Mouse (Mus musculus) MEL (cell line): Measurements from ENCODE around the gene Tex101. TPM values are rescaled to one million over a fixed set of nuclear protein-coding genes. Genes with fewer than 3 reads are reported as not detected.

ENCODE experiments used
- DNase-seq: peaks from one replicate; pipeline ENCODE4 v3.0.0; 2011; ENCODE audit warnings: low read depth, low spot score
- H3K27ac ChIP-seq: 2 replicates; pipeline ENCODE4 v1.5.1; 2012; ENCODE audit warnings: low read depth, mild to moderate bottlenecking, control low read depth, low read length, moderate library complexity; ENCODE audit not compliant: control insufficient read depth
- H3K27me3 ChIP-seq, 2 experiments: fragments of 150-350 bp in 1 of 2; sonication (generic) in 1 of 2; 2 replicates each; pipeline ENCODE4 v1.6.1; 2012; ENCODE audit warnings: low read length in 2 of 2, mild to moderate bottlenecking in 2 of 2, improper control_type of control experiment in 1 of 2, moderate library complexity in 1 of 2; ENCODE audit not compliant: insufficient read depth in 2 of 2, control insufficient read depth in 1 of 2
- H3K36me3 ChIP-seq, 2 experiments: 2 replicates each; pipeline ENCODE4 v1.6.1; 2012 to 2014; ENCODE audit warnings: low read length in 2 of 2, improper control_type of control experiment in 1 of 2, inconsistent platforms in 1 of 2, mild to moderate bottlenecking in 1 of 2; ENCODE audit not compliant: insufficient read depth in 2 of 2, control insufficient read depth in 1 of 2
- H3K4me1 ChIP-seq, 2 experiments: fragments of 150-350 bp in 1 of 2; sonication (generic) in 1 of 2; 2 replicates each; pipeline ENCODE4 v1.6.1; 2012; ENCODE audit warnings: low read length in 2 of 2, improper control_type of control experiment in 1 of 2, mild to moderate bottlenecking in 1 of 2; ENCODE audit not compliant: insufficient read depth in 2 of 2, control insufficient read depth in 1 of 2
- H3K4me3 ChIP-seq, 2 experiments: fragments of 150-350 bp in 1 of 2; sonication (generic) in 1 of 2; 2 replicates each; pipeline ENCODE4 v1.5.1; 2012; ENCODE audit warnings: low read depth in 2 of 2, low read length in 2 of 2, mild to moderate bottlenecking in 2 of 2, moderate library complexity in 2 of 2, control low read depth in 1 of 2, improper control_type of control experiment in 1 of 2; ENCODE audit not compliant: control insufficient read depth in 1 of 2, insufficient read depth in 1 of 2
- H3K79me2 ChIP-seq: 2 replicates; pipeline ENCODE4 v1.6.1; 2012; ENCODE audit warnings: mild to moderate bottlenecking, low read length, moderate library complexity; ENCODE audit not compliant: control insufficient read depth, poor library complexity, insufficient read depth
- H3K9ac ChIP-seq: 2 replicates; pipeline ENCODE4 v1.6.1; 2012; ENCODE audit warnings: low read depth, mild to moderate bottlenecking, control low read depth, low read length, moderate library complexity; ENCODE audit not compliant: control insufficient read depth, poor library complexity, severe bottlenecking
- H3K9me3 ChIP-seq: fragments of 150-350 bp; sonication (generic); replicated peaks from 2 replicates; pipeline ENCODE4 v1.6.1; 2012; ENCODE audit warnings: mild to moderate bottlenecking, low read length, improper control_type of control experiment, moderate library complexity; ENCODE audit not compliant: insufficient read depth
- BHLHE40 ChIP-seq: IDR thresholded peaks from 2 replicates; pipeline ENCODE4 v1.6.1; 2012; ENCODE audit warnings: low read depth, mild to moderate bottlenecking, inconsistent platforms, low read length, improper control_type of control experiment, borderline replicate concordance
- CHD2 ChIP-seq: IDR thresholded peaks from 2 replicates; pipeline ENCODE4 v1.6.1; 2011; ENCODE audit warnings: low read length, improper control_type of control experiment
- CTCF ChIP-seq, 3 experiments: IDR thresholded peaks in 2 of 3; conservative IDR thresholded peaks in 1 of 3; 2 replicates each; pipeline ENCODE4 v1.5.1; 2011 to 2012; ENCODE audit warnings: low read length in 3 of 3, low read depth in 2 of 3, mild to moderate bottlenecking in 2 of 3, improper control_type of control experiment in 1 of 3, inconsistent platforms in 1 of 3, mixed read lengths in 1 of 3, moderate library complexity in 1 of 3; ENCODE audit not compliant: control insufficient read depth in 1 of 3, insufficient read depth in 1 of 3, poor library complexity in 1 of 3, severe bottlenecking in 1 of 3
- ELF1 ChIP-seq: IDR thresholded peaks from 2 replicates; pipeline ENCODE4 v1.6.1; 2014; ENCODE audit warnings: low read depth, mild to moderate bottlenecking, inconsistent platforms, low read length, improper control_type of control experiment, moderate library complexity
- GABPA ChIP-seq: IDR thresholded peaks from 2 replicates; pipeline ENCODE4 v1.6.1; 2012; ENCODE audit warnings: low read depth, mild to moderate bottlenecking, inconsistent platforms, low read length, improper control_type of control experiment, moderate library complexity
- MAFK ChIP-seq: IDR thresholded peaks from 2 replicates; pipeline ENCODE4 v1.6.1; 2011; ENCODE audit warnings: low read depth, mild to moderate bottlenecking, low read length, improper control_type of control experiment, borderline replicate concordance
- MAZ ChIP-seq: IDR thresholded peaks from 2 replicates; pipeline ENCODE4 v1.6.1; 2012; ENCODE audit warnings: low read depth, mild to moderate bottlenecking, inconsistent platforms, low read length, improper control_type of control experiment
- MEF2A ChIP-seq: IDR thresholded peaks from 2 replicates; pipeline ENCODE4 v1.6.1; 2014; ENCODE audit warnings: low read depth, mild to moderate bottlenecking, inconsistent platforms, low read length, improper control_type of control experiment; ENCODE audit not compliant: poor library complexity, insufficient replicate concordance, severe bottlenecking; ENCODE audit errors: extremely low read depth
- MXI1 ChIP-seq: IDR thresholded peaks from 2 replicates; pipeline ENCODE4 v1.6.1; 2011; ENCODE audit warnings: mild to moderate bottlenecking, low read depth, low read length, improper control_type of control experiment
- MYB ChIP-seq: IDR thresholded peaks from 2 replicates; pipeline ENCODE4 v1.6.1; 2011; ENCODE audit warnings: mild to moderate bottlenecking, low read depth, low read length, improper control_type of control experiment
- NRF1 ChIP-seq: IDR thresholded peaks from 2 replicates; pipeline ENCODE4 v1.6.1; 2014; ENCODE audit warnings: low read depth, mild to moderate bottlenecking, inconsistent platforms, low read length, improper control_type of control experiment, moderate library complexity; ENCODE audit not compliant: poor library complexity, insufficient read depth, severe bottlenecking
- POLR2A ChIP-seq, 2 experiments: IDR thresholded peaks; 2 replicates each; pipeline ENCODE4 v1.6.1; 2011 to 2012; ENCODE audit warnings: low read length in 2 of 2, mild to moderate bottlenecking in 2 of 2, control low read depth in 1 of 2, improper control_type of control experiment in 1 of 2, low read depth in 1 of 2, moderate library complexity in 1 of 2; ENCODE audit not compliant: control insufficient read depth in 1 of 2, insufficient read depth in 1 of 2, poor library complexity in 1 of 2
- POLR2AphosphoS2 ChIP-seq: IDR thresholded peaks from 2 replicates; pipeline ENCODE4 v1.6.1; 2011; ENCODE audit warnings: low read length, improper control_type of control experiment
- RAD21 ChIP-seq: IDR thresholded peaks from 2 replicates; pipeline ENCODE4 v1.6.1; 2011; ENCODE audit warnings: mild to moderate bottlenecking, low read depth, low read length, improper control_type of control experiment
- RCOR1 ChIP-seq: IDR thresholded peaks from 2 replicates; pipeline ENCODE4 v1.6.1; 2012; ENCODE audit warnings: low read depth, mild to moderate bottlenecking, inconsistent platforms, low read length, improper control_type of control experiment
- SIN3A ChIP-seq: IDR thresholded peaks from 2 replicates; pipeline ENCODE4 v1.6.1; 2012; ENCODE audit warnings: low read length, improper control_type of control experiment, inconsistent platforms
- SMC3 ChIP-seq: IDR thresholded peaks from 2 replicates; pipeline ENCODE4 v1.6.1; 2011; ENCODE audit warnings: low read depth, low read length, improper control_type of control experiment
- TBP ChIP-seq: IDR thresholded peaks from 2 replicates; pipeline ENCODE4 v1.8.0; 2011; ENCODE audit warnings: low read depth, low read length, improper control_type of control experiment
- TCF12 ChIP-seq: IDR thresholded peaks from 2 replicates; pipeline ENCODE4 v1.6.1; 2014; ENCODE audit warnings: low read depth, mild to moderate bottlenecking, inconsistent platforms, low read length, improper control_type of control experiment, moderate library complexity
- USF1 ChIP-seq: IDR thresholded peaks from 2 replicates; pipeline ENCODE4 v1.6.1; 2014; ENCODE audit warnings: low read depth, mild to moderate bottlenecking, inconsistent platforms, low read length, improper control_type of control experiment, moderate library complexity
- ZC3H11A ChIP-seq: IDR thresholded peaks from 2 replicates; pipeline ENCODE4 v1.6.1; 2012; ENCODE audit warnings: low read depth, mild to moderate bottlenecking, inconsistent platforms, low read length, improper control_type of control experiment
- polyA plus RNA-seq, 2 experiments: library from polyadenylated mRNA; stranded (reverse) in 1 of 2; unstranded in 1 of 2; fragments of >175 nt in 1 of 2; fragments of >200 nt in 1 of 2; gene quantifications; 2 replicates each; pipeline versions ENCODE4 v1.2.1 to v1.2.4; 2012; ENCODE audit warnings: low replicate concordance in 2 of 2, low read depth in 1 of 2; ENCODE audit not compliant: insufficient read length in 2 of 2, insufficient read depth in 1 of 2, missing spikeins in 1 of 2
- total RNA-seq: library from RNA; depleted of rRNA; stranded (reverse); fragments of 300-350 nt; gene quantifications from 2 replicates; pipeline ENCODE4 v1.2.3, GENCODE M21; 2012

Tex101 gene
- total and polyA plus RNA-seq, 3 experiments: 0.08 to 0.15 TPM; not detected in 1

DNA sequence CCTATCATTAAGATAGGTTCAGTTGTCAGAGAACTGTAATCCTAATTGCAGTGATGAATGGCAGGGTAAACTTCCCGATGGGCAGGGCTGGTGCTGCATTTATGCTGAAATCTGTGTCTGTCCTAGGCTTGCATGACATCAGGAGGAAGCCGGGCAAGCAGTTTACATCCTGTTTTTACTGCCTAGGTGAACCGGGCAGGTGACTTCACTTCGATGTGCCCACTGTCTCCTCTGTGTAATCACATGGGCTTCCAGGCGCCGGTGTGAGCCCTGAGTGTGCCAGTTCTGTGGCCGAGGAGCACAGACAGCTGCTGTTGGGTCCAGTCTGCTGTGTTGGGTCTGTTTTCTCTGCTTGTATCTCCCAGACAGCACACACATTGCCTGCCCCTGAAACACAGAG is 30.0 kb downstream of the Tex101 start:
- no peak for DNase-seq
- no peak overlapping the region for H3K9ac ChIP-seq
- TF ChIP-seq SIN3A (no peak), NRF1 (no peak), SMC3 (no peak), GABPA (no peak), CHD2 (no peak), USF1 (no peak), TBP (no peak), MXI1 (no peak), POLR2A (IDR thresholded peaks at IDR 0.05; ENCODE audit: control insufficient read depth in 1 of 2, insufficient read depth in 1 of 2, low read depth in 1 of 2, low read length in 2 of 2, poor library complexity in 1 of 2) (no peak), TCF12 (no peak), MEF2A (no peak), MAZ (no peak)
- TF ChIP-seq, all 39 proteins: peak for 0
- H3K27me3 ChIP-seq: peaks cover 2 to 15% of the 10 kb centered on the region in 2 experiments
- no peaks in the 10 kb centered on the region for H3K4me1 ChIP-seq
- no peaks in the 10 kb centered on the region for H3K36me3 ChIP-seq
- H3K9me3 ChIP-seq: no peaks in the 10 kb centered on the region
- H3K4me3 ChIP-seq: no peak overlapping the region
- H3K79me2 ChIP-seq: no peaks in the 10 kb centered on the region
- no peak overlapping the region for H3K27ac ChIP-seq

DNA sequence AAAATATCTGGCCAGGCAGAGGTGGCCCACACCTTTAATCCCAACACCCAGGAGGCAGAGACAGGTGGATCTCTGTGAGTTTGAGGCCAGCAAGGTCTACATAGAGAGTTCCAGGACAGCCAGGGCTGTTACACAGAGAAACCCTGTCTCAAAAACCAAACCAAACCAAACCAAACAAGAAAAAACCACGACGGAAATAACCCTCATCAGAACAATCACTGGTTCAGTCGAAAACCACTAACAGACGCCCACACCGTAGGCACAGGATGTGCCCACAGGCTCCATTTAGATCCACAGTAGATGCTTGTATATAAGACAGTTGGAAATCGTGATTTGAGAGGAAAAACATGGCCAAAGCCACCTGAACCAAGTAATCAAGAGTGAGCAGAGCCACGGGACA is 31.5 kb downstream of the Tex101 start:
- Histone ChIP-seq H3K27ac (no peak overlapping the region), H3K9me3 (no peaks in the 10 kb centered on the region), H3K27me3 (peaks cover 2 to 15% of the 10 kb centered on the region in 2 experiments), H3K36me3 (no peaks in the 10 kb centered on the region), H3K4me1 (no peaks in the 10 kb centered on the region), H3K4me3 (no peak overlapping the region), H3K79me2 (no peaks in the 10 kb centered on the region), H3K9ac (no peak overlapping the region)
- no peak for DNase-seq
- no peak for TF ChIP-seq MXI1
- TF ChIP-seq POLR2AphosphoS2: no peak
- TF ChIP-seq RAD21: no peak
- no peak for TF ChIP-seq ELF1
- no peak for TF ChIP-seq CTCF (IDR thresholded peaks at IDR 0.05 in 2 of 3, conservative IDR thresholded peaks at IDR 0.05 in 1 of 3; ENCODE audit: control insufficient read depth in 1 of 3, insufficient read depth in 1 of 3, low read depth in 2 of 3, low read length in 3 of 3, poor library complexity in 1 of 3, severe bottlenecking in 1 of 3)
- TF ChIP-seq ZC3H11A: no peak
- TF ChIP-seq MYB: no peak
- no peak for TF ChIP-seq BHLHE40
- no peak for TF ChIP-seq MAFK
- no peak for TF ChIP-seq RCOR1
